Mouse (Mus musculus): ENCODE data around the gene Dtx3. TPM values are rescaled to one million over a fixed set of nuclear protein-coding genes. Genes with fewer than 3 reads are reported as not detected.

Gene Dtx3
- polyA plus RNA-seq (2014; fragmentation: Nextera tagmentation; extraction: Ambion mirVana) = 138 TPM in 2 replicates

- peaks cover 16% of the 10 kb centered on the region; the same call in 1 of the 2 replicates for H3K36me3 ChIP-seq (ENCODE audit: control insufficient read depth, insufficient read depth, low read length)
- peak within 1 kb of the TSS; percentile 74 for H3K27ac ChIP-seq (replicated peaks; ENCODE audit: low read depth, low read length)
- DNase-seq (ENCODE audit: low spot score) = peak; percentile 64
Observed at GRCm38 (mm10) chr10:127195328-127196129, at the start of gene Dtx3. Gene Dtx3, minus strand, starts transcription at chr10:127195728.

GRCm38 (mm10) chr10:127238241-127238824, 42.8 kb upstream of the Dtx3 start:
- Histone ChIP-seq H3K27me3 (ENCODE audit: control insufficient read depth, insufficient read depth, low read length) (no peaks in the 10 kb centered on the region), H3K4me3 (ENCODE audit: low read depth, low read length) (no peak overlapping the region), H3K4me2 (ENCODE audit: low read depth, severe bottlenecking) (no peak overlapping the region), H3K36me3 (ENCODE audit: control insufficient read depth, insufficient read depth, low read length) (no peaks in the 10 kb centered on the region), H3K4me1 (ENCODE audit: control insufficient read depth, insufficient read depth, low read length) (no peaks in the 10 kb centered on the region), H3K9ac (ENCODE audit: low read length) (no peak overlapping the region), H3K9me3 (ENCODE audit: control insufficient read depth, low read length) (no peaks in the 10 kb centered on the region), H3K27ac (replicated peaks; ENCODE audit: low read depth, low read length) (no peak overlapping the region)
- DNase-seq (ENCODE audit: low spot score) (no peak), ATAC-seq (ENCODE audit: insufficient number of reproducible peaks, low FRiP score, low TSS enrichment, low read depth) (no peak)
- 69% methylated on average over 18 of the region's 18 CpGs for WGBS

More at GRCm38 (mm10) chr10:127195328-127196129, at the start of gene Dtx3:
- 0% methylated on average over 38 of the region's 47 CpGs for WGBS
- Histone ChIP-seq H3K9ac (ENCODE audit: low read length) (peak within 1 kb of the TSS; percentile 80), H3K4me1 (ENCODE audit: control insufficient read depth, insufficient read depth, low read length) (peaks cover 13% of the 10 kb centered on the region), H3K4me2 (ENCODE audit: low read depth, severe bottlenecking) (peak within 1 kb of the TSS; percentile 83), H3K27me3 (ENCODE audit: control insufficient read depth, insufficient read depth, low read length) (no peaks in the 10 kb centered on the region), H3K9me3 (ENCODE audit: control insufficient read depth, low read length) (no peaks in the 10 kb centered on the region), H3K4me3 (ENCODE audit: low read depth, low read length) (peak within 1 kb of the TSS; percentile 64)
- peak; percentile 65 for ATAC-seq (ENCODE audit: insufficient number of reproducible peaks, low FRiP score, low TSS enrichment, low read depth)

- WGBS = 22% methylated on average over 9 of the region's 9 CpGs
- H3K27ac ChIP-seq (replicated peaks; ENCODE audit: low read depth, low read length) = no peak overlapping the region
- H3K36me3 ChIP-seq (ENCODE audit: control insufficient read depth, insufficient read depth, low read length) = no peaks in the 10 kb centered on the region
- DNase-seq (ENCODE audit: low spot score) (no peak), ATAC-seq (ENCODE audit: insufficient number of reproducible peaks, low FRiP score, low TSS enrichment, low read depth) (no peak)
- H3K9me3 ChIP-seq (ENCODE audit: control insufficient read depth, low read length) = no peaks in the 10 kb centered on the region
- H3K9ac ChIP-seq (ENCODE audit: low read length) = no peak overlapping the region
- H3K27me3 ChIP-seq (ENCODE audit: control insufficient read depth, insufficient read depth, low read length) = no peaks in the 10 kb centered on the region
- H3K4me1 ChIP-seq (ENCODE audit: control insufficient read depth, insufficient read depth, low read length) = no peaks in the 10 kb centered on the region
- no peak overlapping the region for H3K4me3 ChIP-seq (ENCODE audit: low read depth, low read length)
- H3K4me2 ChIP-seq (ENCODE audit: low read depth, severe bottlenecking) = no peak overlapping the region
Observed at GRCm38 (mm10) chr10:127236541-127236940, 41.0 kb upstream of the Dtx3 start.

- H3K36me3 ChIP-seq (ENCODE audit: control insufficient read depth, insufficient read depth, low read length) = no peaks in the 10 kb centered on the region
- ATAC-seq (ENCODE audit: insufficient number of reproducible peaks, low FRiP score, low TSS enrichment, low read depth) (no peak), DNase-seq (ENCODE audit: low spot score) (no peak)
- no peak overlapping the region for H3K4me3 ChIP-seq (ENCODE audit: low read depth, low read length)
- H3K27ac ChIP-seq (replicated peaks; ENCODE audit: low read depth, low read length) = no peak overlapping the region
- 71% methylated on average over 9 of the region's 9 CpGs for WGBS
- H3K9me3 ChIP-seq (ENCODE audit: control insufficient read depth, low read length) = no peaks in the 10 kb centered on the region
- no peak overlapping the region for H3K4me2 ChIP-seq (ENCODE audit: low read depth, severe bottlenecking)
- no peaks in the 10 kb centered on the region for H3K4me1 ChIP-seq (ENCODE audit: control insufficient read depth, insufficient read depth, low read length)
- no peak overlapping the region for H3K9ac ChIP-seq (ENCODE audit: low read length)
- no peaks in the 10 kb centered on the region for H3K27me3 ChIP-seq (ENCODE audit: control insufficient read depth, insufficient read depth, low read length)
Observed at GRCm38 (mm10) chr10:127233141-127233540, 37.6 kb upstream of the Dtx3 start.

GRCm38 (mm10) chr10:127231741-127232140, 36.2 kb upstream of the Dtx3 start:
- H3K4me2 ChIP-seq (ENCODE audit: low read depth, severe bottlenecking) = no peak overlapping the region
- no peak overlapping the region for H3K9ac ChIP-seq (ENCODE audit: low read length)
- no peaks in the 10 kb centered on the region for H3K9me3 ChIP-seq (ENCODE audit: control insufficient read depth, low read length)
- no peak for DNase-seq (ENCODE audit: low spot score)
- no peak overlapping the region for H3K27ac ChIP-seq (replicated peaks; ENCODE audit: low read depth, low read length)
- no peak overlapping the region for H3K4me3 ChIP-seq (ENCODE audit: low read depth, low read length)
- no peaks in the 10 kb centered on the region for H3K4me1 ChIP-seq (ENCODE audit: control insufficient read depth, insufficient read depth, low read length)
- no peaks in the 10 kb centered on the region for H3K27me3 ChIP-seq (ENCODE audit: control insufficient read depth, insufficient read depth, low read length)
- WGBS = 86% methylated on average over 14 of the region's 14 CpGs
- no peaks in the 10 kb centered on the region for H3K36me3 ChIP-seq (ENCODE audit: control insufficient read depth, insufficient read depth, low read length)
- no peak for ATAC-seq (ENCODE audit: insufficient number of reproducible peaks, low FRiP score, low TSS enrichment, low read depth)

GRCm38 (mm10) chr10:127230693-127231092, 35.2 kb upstream of the Dtx3 start:
- WGBS = 88% methylated on average over 12 of the region's 12 CpGs
- Histone ChIP-seq H3K4me2 (ENCODE audit: low read depth, severe bottlenecking) (no peak overlapping the region), H3K9me3 (ENCODE audit: control insufficient read depth, low read length) (no peaks in the 10 kb centered on the region), H3K36me3 (ENCODE audit: control insufficient read depth, insufficient read depth, low read length) (no peaks in the 10 kb centered on the region), H3K4me3 (ENCODE audit: low read depth, low read length) (no peak overlapping the region), H3K27me3 (ENCODE audit: control insufficient read depth, insufficient read depth, low read length) (no peaks in the 10 kb centered on the region), H3K27ac (replicated peaks; ENCODE audit: low read depth, low read length) (no peak overlapping the region), H3K9ac (ENCODE audit: low read length) (no peak overlapping the region), H3K4me1 (ENCODE audit: control insufficient read depth, insufficient read depth, low read length) (no peaks in the 10 kb centered on the region; the same call in 1 of the 2 replicates)
- DNase-seq (ENCODE audit: low spot score) = no peak
- no peak for ATAC-seq (ENCODE audit: insufficient number of reproducible peaks, low FRiP score, low TSS enrichment, low read depth)

GRCm38 (mm10) chr10:127228897-127229296, 33.4 kb upstream of the Dtx3 start:
- no peak overlapping the region for H3K4me2 ChIP-seq (ENCODE audit: low read depth, severe bottlenecking)
- no peaks in the 10 kb centered on the region for H3K36me3 ChIP-seq (ENCODE audit: control insufficient read depth, insufficient read depth, low read length)
- 19% methylated on average over 4 of the region's 4 CpGs for WGBS
- H3K4me1 ChIP-seq (ENCODE audit: control insufficient read depth, insufficient read depth, low read length) = no peaks in the 10 kb centered on the region; the same call in 1 of the 2 replicates
- H3K27ac ChIP-seq (replicated peaks; ENCODE audit: low read depth, low read length) = no peak overlapping the region
- 0 out of 2 replicates have a peak, but pooled peaks have one; percentile 20 for ATAC-seq (ENCODE audit: insufficient number of reproducible peaks, low FRiP score, low TSS enrichment, low read depth)
- H3K9me3 ChIP-seq (ENCODE audit: control insufficient read depth, low read length) = no peaks in the 10 kb centered on the region
- H3K4me3 ChIP-seq (ENCODE audit: low read depth, low read length) = no peak overlapping the region
- no peak overlapping the region for H3K9ac ChIP-seq (ENCODE audit: low read length)
- peak; percentile 51 for DNase-seq (ENCODE audit: low spot score)
- no peaks in the 10 kb centered on the region for H3K27me3 ChIP-seq (ENCODE audit: control insufficient read depth, insufficient read depth, low read length)

- WGBS = 85% methylated on average over 8 of the region's 8 CpGs
- DNase-seq (ENCODE audit: low spot score) (no peak), ATAC-seq (ENCODE audit: insufficient number of reproducible peaks, low FRiP score, low TSS enrichment, low read depth) (no peak)
- Histone ChIP-seq H3K36me3 (ENCODE audit: control insufficient read depth, insufficient read depth, low read length) (no peaks in the 10 kb centered on the region), H3K4me2 (ENCODE audit: low read depth, severe bottlenecking) (no peak overlapping the region), H3K27ac (replicated peaks; ENCODE audit: low read depth, low read length) (no peak overlapping the region), H3K4me3 (ENCODE audit: low read depth, low read length) (no peak overlapping the region), H3K9ac (ENCODE audit: low read length) (peak overlapping the region; percentile 27; the same call in 1 of the 2 replicates), H3K4me1 (ENCODE audit: control insufficient read depth, insufficient read depth, low read length) (no peaks in the 10 kb centered on the region; the same call in 1 of the 2 replicates), H3K9me3 (ENCODE audit: control insufficient read depth, low read length) (no peaks in the 10 kb centered on the region), H3K27me3 (ENCODE audit: control insufficient read depth, insufficient read depth, low read length) (no peaks in the 10 kb centered on the region)
Observed at GRCm38 (mm10) chr10:127227163-127227562, 31.6 kb upstream of the Dtx3 start.

Measured in limb, embryonic 11.5 days (tissue).